Mouse (Mus musculus) forebrain, postnatal 0 days (tissue): ENCODE measurements around the gene Slc25a5. TPM values are rescaled to one million over a fixed set of nuclear protein-coding genes. Genes with fewer than 3 reads are reported as not detected.
A peak's percentile ranks its signal among the peaks of the same experiment; 100 is the strongest.
"Not testable (repeated sequence)": the region's sequence is repeated elsewhere in the genome, so short reads cannot be mapped to it uniquely, and the experiment has no call there.

Source experiments
- ATAC-seq: fragments of 200-750 bp; cut with Nextera tagmentation; 2 replicates; pipeline ENCODE4 v1.8.0; 2017; ENCODE audit warnings: mild to moderate bottlenecking, moderate library complexity
- DNase-seq: peaks from one replicate; pipeline ENCODE4 v3.0.0-alpha.2; 2015
- H3K27ac ChIP-seq: fragments of 300-500 bp; sonication (generic); 2 replicates; pipeline ENCODE4 v1.5.1; 2014; ENCODE audit warnings: low read depth, mild to moderate bottlenecking, antibody characterized with exemption, low read length, moderate library complexity, mixed read lengths
- H3K27me3 ChIP-seq: fragments of 300-500 bp; sonication (generic); 2 replicates; pipeline ENCODE4 v1.6.1; 2014; ENCODE audit warnings: mild to moderate bottlenecking, low read length, mixed read lengths; ENCODE audit not compliant: insufficient read depth
- H3K36me3 ChIP-seq: fragments of 300-500 bp; sonication (generic); 2 replicates; pipeline ENCODE4 v1.6.1; 2014; ENCODE audit warnings: mild to moderate bottlenecking, moderate library complexity; ENCODE audit not compliant: insufficient read depth
- H3K4me1 ChIP-seq: fragments of 300-500 bp; sonication (generic); 2 replicates; pipeline ENCODE4 v1.6.1; 2014; ENCODE audit warnings: antibody characterized with exemption; ENCODE audit not compliant: insufficient read depth
- H3K4me2 ChIP-seq: fragments of 300-500 bp; sonication (generic); 2 replicates; pipeline ENCODE4 v1.6.1; 2014; ENCODE audit warnings: low read depth, mild to moderate bottlenecking, moderate library complexity
- H3K4me3 ChIP-seq: fragments of 300-500 bp; sonication (generic); 2 replicates; pipeline ENCODE4 v1.5.1; 2014; ENCODE audit warnings: low read depth, low read length, mixed read lengths
- H3K9ac ChIP-seq: fragments of 300-500 bp; sonication (generic); 2 replicates; pipeline ENCODE4 v1.6.1; 2014; ENCODE audit warnings: mild to moderate bottlenecking
- H3K9me3 ChIP-seq: fragments of 300-500 bp; sonication (generic); 2 replicates; pipeline ENCODE4 v1.6.1; 2016; ENCODE audit warnings: low read length
- CTCF ChIP-seq: sonication (generic); IDR thresholded peaks from 2 replicates; pipeline ENCODE4 v1.5.1; 2016; ENCODE audit warnings: antibody characterized with exemption, control low read depth, low read depth
- WGBS: fragments of 180-500 bp; shearing (Covaris S2); extraction: QIAGEN DNeasy Blood & Tissue Kit; methylation state at CpG from one replicate; pipeline ENCODE4 v1.1.7; 2014; 5-methylcytosine and 5-hydroxymethylcytosine counted together
- polyA plus RNA-seq: library from polyadenylated mRNA; unstranded; fragments of >200 nt; fragmentation: Nextera tagmentation; extraction: Ambion mirVana; gene quantifications from 2 replicates; pipeline ENCODE4 v1.2.1, GENCODE M21; 2015
- total RNA-seq: library from RNA; depleted of rRNA; stranded (reverse); fragments of >200 nt; gene quantifications from 2 replicates; pipeline ENCODE4 v1.2.3, GENCODE M21; 2014

The Slc25a5 gene
- total and polyA plus RNA-seq, 2 experiments from 2014 or later = 333 to 466 TPM

- no peak for TF ChIP-seq CTCF
- DNase-seq (no peak), ATAC-seq (no peak)
- Histone ChIP-seq H3K27ac (no peak overlapping the region), H3K4me2 (no peak overlapping the region), H3K9ac (no peak overlapping the region), H3K4me1 (no peaks in the 10 kb centered on the region), H3K4me3 (no peak overlapping the region), H3K27me3 (no peaks in the 10 kb centered on the region), H3K9me3 (no peaks in the 10 kb centered on the region), H3K36me3 (no peaks in the 10 kb centered on the region)
- WGBS = 92% methylated on average over 6 of the region's 6 CpGs
These were observed 22.9 kb upstream of the Slc25a5 start for GRCm38 (mm10) chrX:36772591-36772990.

- Histone ChIP-seq H3K27me3 (no peaks in the 10 kb centered on the region), H3K27ac (no peak overlapping the region), H3K4me2 (no peak overlapping the region), H3K4me3 (no peak overlapping the region), H3K4me1 (no peaks in the 10 kb centered on the region), H3K9ac (no peak overlapping the region), H3K9me3 (no peaks in the 10 kb centered on the region), H3K36me3 (no peaks in the 10 kb centered on the region)
- ATAC-seq = no peak
- 80% methylated on average over 5 of the region's 5 CpGs for WGBS
- no peak for TF ChIP-seq CTCF
- DNase-seq = no peak
These were observed 19.9 kb upstream of the Slc25a5 start for GRCm38 (mm10) chrX:36775520-36775919.

- ATAC-seq (no peak), DNase-seq (no peak)
- H3K9me3 ChIP-seq = no peaks in the 10 kb centered on the region
- no peak overlapping the region for H3K4me3 ChIP-seq
- H3K4me2 ChIP-seq = no peak overlapping the region
- no peaks in the 10 kb centered on the region for H3K4me1 ChIP-seq
- no peaks in the 10 kb centered on the region for H3K27me3 ChIP-seq
- no peak overlapping the region for H3K27ac ChIP-seq
- H3K36me3 ChIP-seq = no peaks in the 10 kb centered on the region
- TF ChIP-seq CTCF = no peak
- WGBS = 74% methylated on average over 4 of the region's 4 CpGs
- H3K9ac ChIP-seq = no peak overlapping the region
These were observed 17.8 kb upstream of the Slc25a5 start for GRCm38 (mm10) chrX:36777694-36778093.

- DNase-seq (no peak), ATAC-seq (no peak)
- H3K4me3 ChIP-seq = no peak overlapping the region
- no peaks in the 10 kb centered on the region for H3K27me3 ChIP-seq
- no peaks in the 10 kb centered on the region for H3K9me3 ChIP-seq
- H3K36me3 ChIP-seq = no peaks in the 10 kb centered on the region
- no peaks in the 10 kb centered on the region for H3K4me1 ChIP-seq
- WGBS = 70% methylated on average over 4 of the region's 4 CpGs
- H3K27ac ChIP-seq = no peak overlapping the region
- TF ChIP-seq CTCF = no peak
- no peak overlapping the region for H3K9ac ChIP-seq
- H3K4me2 ChIP-seq = no peak overlapping the region
These were observed 6.1 kb upstream of the Slc25a5 start for GRCm38 (mm10) chrX:36789360-36789759.

GRCm38 (mm10) chrX:36794571-36794970 lies 880 bp upstream of the Slc25a5 start:
- Histone ChIP-seq H3K4me3 (no peak overlapping the region), H3K27ac (no peak overlapping the region), H3K9ac (no peak overlapping the region), H3K27me3 (no peaks in the 10 kb centered on the region), H3K36me3 (no peaks in the 10 kb centered on the region; the same call in 1 of the 2 replicates), H3K9me3 (no peaks in the 10 kb centered on the region), H3K4me2 (no peak overlapping the region), H3K4me1 (no peaks in the 10 kb centered on the region)
- 65% methylated on average over 5 of the region's 5 CpGs for WGBS
- DNase-seq = no peak
- no peak for ATAC-seq
- no peak for TF ChIP-seq CTCF

GRCm38 (mm10) chrX:36796163-36796581 lies 721 bp downstream of the Slc25a5 start:
- DNase-seq (peak; percentile 87), ATAC-seq (peak; percentile 85)
- Histone ChIP-seq H3K27me3 (no peaks in the 10 kb centered on the region), H3K4me3 (peak overlapping the region; percentile 52), H3K9ac (peak overlapping the region; percentile 64), H3K36me3 (no peaks in the 10 kb centered on the region; the same call in 1 of the 2 replicates), H3K27ac (peak overlapping the region; percentile 81), H3K9me3 (no peaks in the 10 kb centered on the region), H3K4me2 (peak overlapping the region; percentile 57), H3K4me1 (no peaks in the 10 kb centered on the region)
- 25% methylated on average over 38 of the region's 41 CpGs for WGBS
- TF ChIP-seq CTCF = peak; percentile 83

- WGBS = 71% methylated on average over 8 of the region's 8 CpGs
- ATAC-seq = not testable (repeated sequence)
These were observed 1.3 kb downstream of the Slc25a5 start for GRCm38 (mm10) chrX:36796734-36797133.

More at GRCm38 (mm10) chrX:36796734-36797133, 1.3 kb downstream of the Slc25a5 start:
- H3K36me3 ChIP-seq, H3K27ac ChIP-seq, H3K9me3 ChIP-seq, DNase-seq, H3K27me3 ChIP-seq, H3K4me1 ChIP-seq: not testable (repeated sequence)
- Histone ChIP-seq H3K4me3 (peak overlapping the region; percentile 52), H3K4me2 (peak overlapping the region; percentile 57), H3K9ac (peak overlapping the region; percentile 64; the same call in 1 of the 2 replicates)
